Mouse (Mus musculus): ENCODE data around the gene Rapgef5.

DNA sequence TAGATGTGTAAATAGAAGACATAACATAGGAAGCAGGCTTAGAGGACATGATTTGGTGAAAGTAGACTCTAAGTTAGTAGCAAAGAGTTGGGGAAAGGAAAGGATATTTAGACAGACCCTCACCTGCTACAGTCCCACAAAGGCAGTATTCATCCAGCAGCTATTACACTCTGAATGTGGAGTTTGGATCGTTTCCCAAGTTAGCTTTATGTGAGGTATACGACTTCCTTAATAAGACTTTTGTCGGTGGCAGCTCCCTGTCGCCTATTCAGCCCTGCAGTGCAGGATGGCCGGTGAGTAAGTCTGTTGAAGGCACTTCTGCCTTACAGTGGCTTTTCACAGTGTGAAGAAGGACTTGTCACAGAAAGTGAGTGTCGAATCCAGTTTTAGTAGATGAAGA is 47.6 kb downstream of the Rapgef5 start:
- TF ChIP-seq CTCF (IDR thresholded peaks at IDR 0.05; ENCODE audit: low read depth), result no peak
- TF ChIP-seq EP300 (IDR thresholded peaks at IDR 0.05; ENCODE audit: low read depth), result no peak

All from liver, embryonic 14.5 days (tissue).